Mouse (Mus musculus) G1E-ER4 (cell line): Measurements from ENCODE around the gene Kcnh1. TPM values are rescaled to one million over a fixed set of nuclear protein-coding genes. Genes with fewer than 3 reads are reported as not detected.

Source experiments
- GATA1 ChIP-seq: IDR thresholded peaks from one replicate; pipeline ENCODE4 v1.8.0; 2012; ENCODE audit warnings: low read length, inconsistent platforms
- polyA plus RNA-seq: library from polyadenylated mRNA; stranded (reverse); fragments of >175 nt; gene quantifications from 2 replicates; pipeline ENCODE4 v1.2.3, GENCODE M21; 2012

The Kcnh1 gene
- polyA plus RNA-seq, 1 experiment = not detected

GRCm38 (mm10) chr1:192543686-192544085 lies 353.1 kb downstream of the Kcnh1 start:
- no peak for TF ChIP-seq GATA1

- TF ChIP-seq GATA1 = no peak
Observed at GRCm38 (mm10) chr1:192544091-192544490, 353.5 kb downstream of the Kcnh1 start.

- no peak for TF ChIP-seq GATA1
Observed at GRCm38 (mm10) chr1:192544901-192545300, 354.3 kb downstream of the Kcnh1 start.

GRCm38 (mm10) chr1:192546843-192547242 lies 356.3 kb downstream of the Kcnh1 start:
- TF ChIP-seq GATA1 = no peak

DNA sequence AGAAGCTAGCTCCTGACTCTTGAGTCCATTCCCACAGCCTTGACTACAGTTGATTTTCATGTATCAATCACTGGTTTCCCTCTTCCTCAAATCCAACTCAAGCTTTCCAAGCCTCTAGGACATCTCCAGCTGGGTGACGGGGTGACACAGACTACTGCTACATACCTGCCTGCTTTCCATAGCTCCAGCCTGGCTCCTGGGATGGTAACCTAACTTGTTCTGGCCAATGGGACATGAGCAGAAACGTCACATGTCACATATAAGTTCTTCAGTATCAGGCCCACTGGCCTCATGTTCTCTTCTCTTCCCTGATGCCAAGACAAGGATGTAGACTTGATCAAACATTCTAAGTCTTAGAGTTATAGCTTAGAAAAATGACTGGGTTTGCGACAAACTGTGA lies 360.0 kb downstream of the Kcnh1 start:
- no peak for TF ChIP-seq GATA1

DNA sequence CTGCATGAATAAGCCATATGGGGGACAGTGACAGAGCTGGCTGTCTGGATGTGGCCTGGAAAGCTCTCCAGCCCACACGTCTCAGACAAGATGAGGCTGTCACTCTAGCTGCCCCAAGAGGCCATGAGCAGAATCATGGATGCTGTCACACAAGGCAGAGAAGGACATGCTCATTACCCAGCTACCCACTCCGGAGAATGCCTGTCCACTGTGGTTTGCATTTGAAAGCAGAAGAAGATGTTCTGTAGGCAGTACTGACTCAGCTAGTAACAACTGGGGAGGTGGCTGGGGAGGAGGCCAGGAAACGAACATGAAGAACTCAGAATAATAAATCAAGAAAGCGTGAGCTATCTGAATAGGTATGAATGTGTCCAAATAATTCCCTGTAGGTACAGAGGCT lies 364.9 kb downstream of the Kcnh1 start:
- no peak for TF ChIP-seq GATA1

DNA sequence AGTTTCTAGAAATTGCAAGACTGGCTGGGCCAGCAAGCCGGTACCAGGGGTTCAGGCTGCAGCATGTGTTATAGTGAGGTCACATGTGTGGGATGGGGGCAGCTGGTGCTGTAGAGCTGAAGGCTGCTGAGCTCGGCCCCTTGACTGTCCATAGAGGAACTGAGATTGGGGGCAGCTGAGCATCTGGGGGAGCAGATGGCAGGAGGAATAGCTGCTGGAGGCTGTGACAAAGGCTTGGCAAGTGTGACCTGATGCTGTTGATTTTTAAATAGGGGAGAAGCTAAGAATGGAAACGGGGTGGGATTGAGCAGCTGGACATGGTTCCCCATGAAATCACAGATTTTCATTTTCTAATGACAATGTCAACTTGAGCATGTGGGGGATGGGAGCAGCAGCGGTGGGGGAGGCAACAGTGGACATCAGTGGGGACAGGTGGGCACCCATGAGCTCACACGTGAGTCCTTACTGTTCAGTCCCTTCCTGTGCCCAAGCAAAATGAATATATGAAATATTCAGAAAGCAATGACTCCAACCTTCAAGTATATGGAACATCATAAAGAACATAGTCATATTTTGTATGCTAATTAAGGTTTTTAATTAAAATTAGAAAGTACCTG lies 367.5 kb downstream of the Kcnh1 start:
- TF ChIP-seq GATA1 = no peak

DNA sequence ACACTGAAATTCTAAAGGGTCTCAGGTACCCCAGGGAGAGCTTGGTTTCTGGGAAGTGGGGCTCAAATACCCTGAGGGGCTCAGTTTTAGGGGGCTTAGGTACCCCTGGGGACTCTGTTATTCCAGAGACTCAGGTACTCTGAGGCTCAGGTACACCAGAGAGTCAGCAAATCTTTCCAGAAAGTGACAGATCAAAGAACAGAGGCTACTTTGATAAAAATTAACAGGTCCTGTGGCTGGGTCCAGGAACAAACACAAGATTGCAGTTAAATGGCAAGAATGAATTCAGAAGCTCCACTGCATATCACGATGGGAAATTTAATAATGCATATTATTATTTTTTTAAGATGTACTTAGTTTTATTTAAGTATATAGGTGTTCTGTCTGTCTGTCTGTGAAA lies 368.8 kb downstream of the Kcnh1 start:
- no peak for TF ChIP-seq GATA1

Other genes with a start within 250 kb of the Kcnh1 start
- gene Rd3, start 213.4 kb upstream of the Kcnh1 start, polyA plus RNA-seq = not detected in 2 replicates
- 1.0 and 1.2 TPM in 2 replicates for gene Traf5, start 98.2 kb upstream of the Kcnh1 start, polyA plus RNA-seq
- 26.8 and 32.6 TPM in 2 replicates for gene Rcor3, start 52.7 kb upstream of the Kcnh1 start, polyA plus RNA-seq